Mouse (Mus musculus) G1E-ER4 (cell line): Measurements from ENCODE around the gene Pcdh15. TPM values are rescaled to one million over a fixed set of nuclear protein-coding genes. Genes with fewer than 3 reads are reported as not detected.

Experiments
- GATA1 ChIP-seq: IDR thresholded peaks from one replicate; pipeline ENCODE4 v1.8.0; 2012; ENCODE audit warnings: low read length, inconsistent platforms
- polyA plus RNA-seq: library from polyadenylated mRNA; stranded (reverse); fragments of >175 nt; gene quantifications from 2 replicates; pipeline ENCODE4 v1.2.3, GENCODE M21; 2012

The Pcdh15 gene
- polyA plus RNA-seq, 1 experiment = not detected

- TF ChIP-seq GATA1 = no peak
Observed at GRCm38 (mm10) chr10:74217268-74217667, 1118.1 kb downstream of the Pcdh15 start.

- no peak for TF ChIP-seq GATA1
Observed at GRCm38 (mm10) chr10:74220439-74220838, 1121.3 kb downstream of the Pcdh15 start.

GRCm38 (mm10) chr10:74257716-74258446 lies 1158.7 kb downstream of the Pcdh15 start:
- no peak for TF ChIP-seq GATA1

- TF ChIP-seq GATA1 = no peak
Observed at GRCm38 (mm10) chr10:74258639-74259038, 1159.5 kb downstream of the Pcdh15 start.

GRCm38 (mm10) chr10:74269637-74270269 lies 1170.6 kb downstream of the Pcdh15 start:
- no peak for TF ChIP-seq GATA1

GRCm38 (mm10) chr10:74270894-74271293 lies 1171.8 kb downstream of the Pcdh15 start:
- TF ChIP-seq GATA1 = no peak

GRCm38 (mm10) chr10:74304120-74304519 lies 1205.0 kb downstream of the Pcdh15 start:
- no peak for TF ChIP-seq GATA1

- TF ChIP-seq GATA1 = no peak
Observed at GRCm38 (mm10) chr10:74305439-74306158, 1206.5 kb downstream of the Pcdh15 start.

- no peak for TF ChIP-seq GATA1
Observed at GRCm38 (mm10) chr10:74307035-74307434, 1207.9 kb downstream of the Pcdh15 start.

GRCm38 (mm10) chr10:74316091-74316490 lies 1216.9 kb downstream of the Pcdh15 start:
- no peak for TF ChIP-seq GATA1

GRCm38 (mm10) chr10:74335412-74335811 lies 1236.3 kb downstream of the Pcdh15 start:
- no peak for TF ChIP-seq GATA1

- TF ChIP-seq GATA1 = no peak
Observed at GRCm38 (mm10) chr10:74339247-74340160, 1240.4 kb downstream of the Pcdh15 start.

- TF ChIP-seq GATA1 = no peak
Observed at GRCm38 (mm10) chr10:74359526-74359925, 1260.4 kb downstream of the Pcdh15 start.

- TF ChIP-seq GATA1 = no peak
Observed at GRCm38 (mm10) chr10:74378697-74379096, 1279.6 kb downstream of the Pcdh15 start.
